Mouse (Mus musculus): ENCODE data around the gene Smg5.
A peak's percentile ranks its signal among the peaks of the same experiment; 100 is the strongest.

Smg5 gene

GRCm38 (mm10) chr3:88393776-88394375 is 57.8 kb downstream of the Smg5 start:
- DNase-seq (ENCODE audit: low read depth in 1 of 2, low spot score in 2 of 2), result no peak

DNA sequence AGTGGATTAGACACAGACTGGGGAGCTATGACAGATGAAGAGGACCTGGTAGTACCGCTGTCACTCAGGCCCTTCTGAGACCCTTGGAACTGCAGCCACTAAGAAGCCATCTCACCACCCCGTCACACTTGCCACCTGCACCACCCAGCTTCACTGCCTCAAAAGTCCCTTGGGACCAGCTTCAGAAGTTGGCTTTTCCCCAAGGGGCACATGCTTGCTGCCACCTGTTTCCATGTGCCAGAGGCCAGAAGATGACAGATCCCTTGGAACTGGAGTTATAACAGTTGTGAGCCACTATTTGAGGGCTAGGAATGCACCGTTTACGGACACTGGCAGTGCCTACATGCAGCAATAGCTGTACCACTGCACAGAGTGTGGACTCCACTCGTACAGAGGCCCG is 59.2 kb downstream of the Smg5 start:
- DNase-seq (ENCODE audit: low read depth in 1 of 2, low spot score in 2 of 2), result no peak

- no peak for DNase-seq (ENCODE audit: low read depth in 1 of 2, low spot score in 2 of 2)
These were observed 59.7 kb downstream of the Smg5 start for GRCm38 (mm10) chr3:88395742-88396141.

- DNase-seq (ENCODE audit: low read depth in 1 of 2, low spot score in 2 of 2), result no peak
These were observed 62.6 kb downstream of the Smg5 start for GRCm38 (mm10) chr3:88398666-88399065.

- no peak for DNase-seq (ENCODE audit: low read depth in 1 of 2, low spot score in 2 of 2)
These were observed 67.6 kb downstream of the Smg5 start for GRCm38 (mm10) chr3:88403522-88404230.

DNA sequence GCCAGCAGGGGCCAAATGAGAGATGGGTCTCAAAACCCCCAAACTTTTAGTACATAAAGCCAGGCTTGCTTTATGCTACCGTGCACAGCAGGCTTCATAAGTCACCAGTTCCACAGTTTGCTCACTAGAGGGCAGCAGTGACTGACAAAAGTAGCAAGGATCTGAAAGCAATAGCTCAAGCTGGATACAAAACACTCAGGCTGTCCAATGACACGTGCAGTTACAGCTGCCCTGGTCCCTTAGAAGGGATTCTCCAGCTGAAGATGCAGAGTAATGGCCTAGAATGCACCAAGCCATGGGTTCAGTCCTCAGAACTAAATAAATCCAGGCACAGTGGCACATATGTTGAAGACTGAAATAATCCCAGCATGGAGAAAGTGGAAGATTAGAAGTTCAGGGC is 71.0 kb downstream of the Smg5 start:
- peak; percentile 19 to 49 for DNase-seq (ENCODE audit: low read depth in 1 of 2, low spot score in 2 of 2)

- no peak for DNase-seq (ENCODE audit: low read depth in 1 of 2, low spot score in 2 of 2)
These were observed 71.5 kb downstream of the Smg5 start for GRCm38 (mm10) chr3:88407529-88407928.

DNA sequence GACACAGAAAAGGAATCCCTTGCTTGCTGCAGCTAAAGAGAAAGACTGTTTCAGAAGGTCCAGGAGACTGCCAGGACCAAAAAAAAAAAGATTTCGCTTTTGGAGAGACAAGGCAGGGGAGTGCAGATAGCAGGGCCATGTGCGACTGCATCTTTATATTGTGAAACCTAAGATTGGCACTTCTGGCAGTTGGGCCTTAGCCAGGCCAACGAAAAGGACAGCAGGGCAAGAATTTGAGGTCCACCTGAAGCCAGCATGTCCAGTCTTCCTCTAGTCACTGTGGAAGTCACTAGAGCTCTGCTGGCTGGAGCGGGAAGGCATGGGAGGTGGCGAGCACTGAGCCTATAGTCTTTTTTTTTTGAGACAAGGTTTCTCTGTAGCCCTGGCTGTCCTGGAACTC is 72.9 kb downstream of the Smg5 start:
- no peak for DNase-seq (ENCODE audit: low read depth in 1 of 2, low spot score in 2 of 2)

DNA sequence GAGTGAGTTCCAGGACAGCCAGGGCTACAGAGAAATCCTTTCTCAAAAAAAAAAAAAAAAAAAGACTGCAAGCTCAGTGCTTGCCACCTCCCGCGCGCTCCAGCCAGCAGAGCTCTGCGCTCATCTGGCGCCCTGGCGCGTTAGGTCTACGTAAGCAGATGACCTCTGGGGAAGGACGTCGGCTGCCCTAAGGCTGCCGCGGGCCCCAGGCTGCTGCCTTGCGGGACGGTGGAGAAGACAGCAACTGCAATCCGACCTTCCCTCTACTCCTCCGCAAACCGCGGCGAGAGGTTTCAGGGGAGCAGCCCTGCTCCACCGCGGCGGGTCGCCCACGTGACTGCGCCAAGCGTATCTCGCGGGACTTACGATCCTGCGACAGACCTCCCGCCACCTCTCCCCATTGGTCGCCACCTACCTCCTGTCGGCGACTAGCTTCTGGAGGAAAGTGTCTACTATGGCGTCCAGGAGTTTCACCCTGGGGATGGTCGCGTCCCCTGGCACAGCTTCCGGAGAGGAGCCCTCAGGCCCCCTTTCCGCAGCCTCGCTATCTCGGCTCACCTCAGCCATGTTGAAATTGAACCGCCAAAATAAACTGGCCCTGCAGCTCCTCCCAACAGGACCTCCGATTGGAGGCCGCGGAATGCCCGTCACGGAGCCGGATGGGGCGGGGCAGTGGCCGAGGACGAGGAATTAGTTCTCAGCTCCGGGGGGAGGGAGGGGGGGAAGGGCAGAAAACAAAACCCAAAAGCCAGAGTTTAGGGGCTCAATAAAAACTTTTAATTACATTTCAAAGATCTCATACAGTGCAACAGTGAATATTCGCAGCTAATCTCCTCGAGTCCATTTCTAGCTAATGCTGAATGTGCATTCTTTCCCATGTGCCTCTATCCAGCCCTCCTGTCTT is 73.9 kb downstream of the Smg5 start, which contains the start of gene Pmf1:
TSS of gene Pmf1 (minus strand) at position 591 of the 904 bp plus-strand sequence.
- DNase-seq (ENCODE audit: low read depth in 1 of 2, low spot score in 2 of 2), result peak; percentile 82 to 90

GRCm38 (mm10) chr3:88410645-88411031 is 74.6 kb downstream of the Smg5 start:
- no peak for DNase-seq (ENCODE audit: low read depth in 1 of 2, low spot score in 2 of 2)

DNA sequence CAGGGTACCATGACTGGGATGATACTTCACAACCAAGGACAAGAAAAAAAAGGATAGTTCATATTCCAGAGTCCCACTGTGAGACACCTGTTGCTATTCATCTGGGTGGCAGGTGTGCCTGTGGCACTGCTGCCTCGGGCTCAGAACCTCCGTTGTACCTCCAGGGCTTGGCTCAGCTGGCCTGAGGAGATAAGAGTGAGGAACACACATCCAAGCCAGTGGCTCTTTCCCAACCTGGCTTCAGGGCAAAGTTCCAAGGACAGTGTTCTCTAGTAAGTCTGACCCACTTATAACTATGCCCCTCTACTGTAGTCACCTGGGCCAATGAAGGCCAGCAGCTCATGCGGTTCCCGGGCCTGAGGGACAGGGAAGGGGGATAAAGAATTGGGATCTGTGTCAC is 75.6 kb downstream of the Smg5 start:
- DNase-seq (ENCODE audit: low read depth in 1 of 2, low spot score in 2 of 2), result no peak
